Mouse (Mus musculus): Measurements from ENCODE around the gene Prss2. TPM values are rescaled to one million over a fixed set of nuclear protein-coding genes. Genes with fewer than 3 reads are reported as not detected.

Prss2 gene
- polyA plus RNA-seq, 1 experiment from 2014 or later, result not detected

GRCm38 (mm10) chr6:41541746-41542145, 20.2 kb downstream of the Prss2 start:
- Histone ChIP-seq H3K4me2 (no peak overlapping the region), H3K4me1 (replicated peaks) (peaks cover 17% of the 10 kb centered on the region), H3K4me3 (no peak overlapping the region), H3K27me3 (peaks cover 11% of the 10 kb centered on the region; the same call in 1 of the 2 replicates), H3K9ac (no peak overlapping the region), H3K9me3 (no peaks in the 10 kb centered on the region), H3K27ac (no peak overlapping the region), H3K36me3 (no peaks in the 10 kb centered on the region)
- 82% methylated on average over 1 of the region's 1 CpGs for WGBS
- ATAC-seq (ENCODE audit: low FRiP score), result no peak

DNA sequence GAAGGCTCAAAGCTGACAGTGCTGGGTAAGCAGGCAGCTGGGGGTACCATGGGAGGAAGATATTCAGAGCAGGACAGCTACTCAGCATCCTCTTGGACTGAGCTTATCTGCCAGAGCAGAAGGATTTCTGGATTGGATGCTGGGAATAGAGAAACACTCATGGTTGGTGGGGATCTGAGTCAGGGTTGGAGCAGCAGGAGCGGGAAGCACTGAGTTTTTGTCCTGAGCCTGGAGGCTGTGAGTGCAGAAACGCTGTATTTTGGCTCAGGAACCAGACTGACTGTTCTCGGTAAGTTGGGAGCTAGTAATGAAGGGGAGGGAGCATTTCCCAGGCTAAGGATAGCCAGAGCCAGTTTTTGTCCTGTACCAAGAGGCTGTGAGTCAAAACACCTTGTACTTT, 21.4 kb downstream of the Prss2 start:
- H3K27me3 ChIP-seq, result peaks cover 11% of the 10 kb centered on the region; the same call in 1 of the 2 replicates
- ATAC-seq (ENCODE audit: low FRiP score), result no peak
- peak overlapping the region; percentile 59 for H3K4me2 ChIP-seq
- 31% methylated on average over 3 of the region's 3 CpGs for WGBS
- H3K9me3 ChIP-seq, result no peaks in the 10 kb centered on the region
- H3K9ac ChIP-seq, result 0 out of 2 replicates have a peak overlapping the region, but pooled peaks have one; percentile 36
- peaks cover 17% of the 10 kb centered on the region for H3K4me1 ChIP-seq (replicated peaks)
- H3K4me3 ChIP-seq, result no peak overlapping the region
- H3K27ac ChIP-seq, result no peak overlapping the region
- no peaks in the 10 kb centered on the region for H3K36me3 ChIP-seq

DNA sequence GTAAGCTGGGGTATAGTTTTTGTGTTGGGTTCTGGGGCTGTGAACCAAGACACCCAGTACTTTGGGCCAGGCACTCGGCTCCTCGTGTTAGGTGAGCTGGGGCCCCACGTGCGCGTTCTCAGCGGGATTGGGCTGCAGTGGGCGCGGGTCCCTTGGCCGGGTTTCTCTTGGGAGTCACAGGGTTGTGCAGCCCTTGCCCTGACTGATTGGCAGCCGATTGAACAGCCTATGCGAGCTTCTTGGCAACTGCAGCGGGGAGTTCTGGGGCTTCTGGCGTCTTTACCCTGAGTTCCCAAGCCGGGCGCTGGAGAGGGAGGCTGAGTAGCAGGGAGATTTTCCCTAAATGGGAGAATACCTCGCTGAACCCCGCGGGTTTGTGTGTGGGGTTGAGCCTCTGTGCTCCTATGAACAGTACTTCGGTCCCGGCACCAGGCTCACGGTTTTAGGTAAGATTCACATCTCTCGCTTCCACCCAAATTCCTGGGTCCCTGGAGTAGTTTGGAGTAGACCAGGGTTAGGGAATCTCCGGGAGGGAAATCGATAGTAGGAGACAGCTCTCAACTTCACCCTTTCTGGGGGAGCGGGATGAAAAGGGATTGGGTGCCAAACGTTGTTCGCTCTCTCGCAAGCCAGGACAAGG, 21.9 kb downstream of the Prss2 start:
- Histone ChIP-seq H3K4me2 (peak overlapping the region; percentile 59), H3K27ac (no peak overlapping the region), H3K27me3 (peaks cover 11% of the 10 kb centered on the region; the same call in 1 of the 2 replicates), H3K4me3 (peak overlapping the region; percentile 29), H3K36me3 (no peaks in the 10 kb centered on the region), H3K4me1 (replicated peaks) (peaks cover 17% of the 10 kb centered on the region), H3K9me3 (no peaks in the 10 kb centered on the region), H3K9ac (0 out of 2 replicates have a peak overlapping the region, but pooled peaks have one; percentile 36)
- WGBS, result 8% methylated on average over 28 of the region's 28 CpGs
- peak; percentile 59; the same call in 1 of the 2 replicates for ATAC-seq (ENCODE audit: low FRiP score)

- Histone ChIP-seq H3K9me3 (no peaks in the 10 kb centered on the region), H3K36me3 (no peaks in the 10 kb centered on the region), H3K4me1 (replicated peaks) (peaks cover 17% of the 10 kb centered on the region), H3K27me3 (peaks cover 11% of the 10 kb centered on the region; the same call in 1 of the 2 replicates), H3K4me2 (peak overlapping the region; percentile 59), H3K27ac (no peak overlapping the region), H3K9ac (no peak overlapping the region), H3K4me3 (no peak overlapping the region)
- 53% methylated on average over 5 of the region's 5 CpGs for WGBS
- ATAC-seq (ENCODE audit: low FRiP score), result peak; percentile 62
These were observed 22.9 kb downstream of the Prss2 start for GRCm38 (mm10) chr6:41544381-41544924.

GRCm38 (mm10) chr6:41545266-41545665, 23.7 kb downstream of the Prss2 start:
- Histone ChIP-seq H3K27me3 (peaks cover 11% of the 10 kb centered on the region; the same call in 1 of the 2 replicates), H3K4me2 (no peak overlapping the region), H3K4me1 (replicated peaks) (peaks cover 17% of the 10 kb centered on the region), H3K9me3 (no peaks in the 10 kb centered on the region), H3K9ac (no peak overlapping the region), H3K4me3 (no peak overlapping the region), H3K36me3 (no peaks in the 10 kb centered on the region), H3K27ac (no peak overlapping the region)
- 83% methylated on average over 4 of the region's 4 CpGs for WGBS
- no peak for ATAC-seq (ENCODE audit: low FRiP score)

DNA sequence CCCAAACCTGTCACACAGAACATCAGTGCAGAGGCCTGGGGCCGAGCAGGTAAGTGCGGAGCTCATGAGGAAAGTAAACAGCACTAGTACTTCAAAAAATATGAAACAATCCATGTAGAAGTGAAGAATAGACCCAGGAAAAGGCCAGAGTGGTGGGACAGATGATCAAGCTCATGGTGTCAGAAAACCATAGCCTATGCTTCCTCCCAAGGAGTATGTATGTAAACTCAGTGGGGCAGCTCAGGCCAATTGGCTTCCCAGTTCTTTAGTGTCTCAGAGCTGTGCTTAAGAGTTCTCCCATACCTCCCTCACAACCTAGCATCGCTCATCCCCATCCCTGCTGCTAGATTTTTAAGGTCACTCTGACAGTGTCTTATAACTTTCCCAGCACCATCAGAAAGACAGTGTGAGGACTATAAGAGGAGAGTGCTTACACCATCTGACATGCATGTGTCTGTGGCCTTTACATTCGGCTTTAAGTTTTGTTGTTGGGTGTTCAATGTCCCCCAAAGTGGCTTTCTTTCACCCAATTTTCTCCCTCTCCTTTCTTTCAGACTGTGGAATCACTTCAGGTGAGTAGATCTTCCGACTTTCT, 25.6 kb downstream of the Prss2 start:
- Histone ChIP-seq H3K4me1 (replicated peaks) (peaks cover 17% of the 10 kb centered on the region), H3K9ac (no peak overlapping the region), H3K27me3 (peaks cover 11% of the 10 kb centered on the region; the same call in 1 of the 2 replicates), H3K27ac (no peak overlapping the region), H3K9me3 (no peaks in the 10 kb centered on the region), H3K4me2 (no peak overlapping the region), H3K4me3 (no peak overlapping the region), H3K36me3 (no peaks in the 10 kb centered on the region)
- no peak for ATAC-seq (ENCODE audit: low FRiP score)
- 90% methylated on average over 5 of the region's 5 CpGs for WGBS

DNA sequence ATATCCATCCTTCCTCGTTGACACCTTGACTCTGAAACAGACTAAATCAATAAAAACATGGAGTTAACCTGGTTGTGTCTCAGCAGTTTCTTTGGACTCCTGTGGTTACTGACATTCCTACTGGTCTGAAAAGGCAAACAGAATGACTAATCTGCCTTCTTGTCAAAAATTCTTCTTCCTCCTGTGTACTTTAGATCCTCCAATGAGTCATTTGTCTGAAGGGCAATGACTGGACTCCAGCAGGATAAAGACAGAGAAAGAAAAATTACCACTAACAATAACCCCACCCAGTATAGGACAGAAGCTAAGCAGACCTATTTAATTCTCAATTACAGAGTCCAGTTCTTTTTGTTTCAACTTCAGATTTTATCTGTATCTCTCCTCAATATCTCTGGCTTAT, 26.7 kb downstream of the Prss2 start:
- Histone ChIP-seq H3K4me1 (replicated peaks) (peaks cover 16% of the 10 kb centered on the region), H3K27me3 (peaks cover 4% of the 10 kb centered on the region; the same call in 1 of the 2 replicates), H3K4me3 (no peak overlapping the region), H3K9ac (no peak overlapping the region), H3K27ac (no peak overlapping the region), H3K9me3 (no peaks in the 10 kb centered on the region), H3K4me2 (no peak overlapping the region), H3K36me3 (no peaks in the 10 kb centered on the region)
- no peak for ATAC-seq (ENCODE audit: low FRiP score)
- 68% methylated on average over 1 of the region's 1 CpGs for WGBS

DNA sequence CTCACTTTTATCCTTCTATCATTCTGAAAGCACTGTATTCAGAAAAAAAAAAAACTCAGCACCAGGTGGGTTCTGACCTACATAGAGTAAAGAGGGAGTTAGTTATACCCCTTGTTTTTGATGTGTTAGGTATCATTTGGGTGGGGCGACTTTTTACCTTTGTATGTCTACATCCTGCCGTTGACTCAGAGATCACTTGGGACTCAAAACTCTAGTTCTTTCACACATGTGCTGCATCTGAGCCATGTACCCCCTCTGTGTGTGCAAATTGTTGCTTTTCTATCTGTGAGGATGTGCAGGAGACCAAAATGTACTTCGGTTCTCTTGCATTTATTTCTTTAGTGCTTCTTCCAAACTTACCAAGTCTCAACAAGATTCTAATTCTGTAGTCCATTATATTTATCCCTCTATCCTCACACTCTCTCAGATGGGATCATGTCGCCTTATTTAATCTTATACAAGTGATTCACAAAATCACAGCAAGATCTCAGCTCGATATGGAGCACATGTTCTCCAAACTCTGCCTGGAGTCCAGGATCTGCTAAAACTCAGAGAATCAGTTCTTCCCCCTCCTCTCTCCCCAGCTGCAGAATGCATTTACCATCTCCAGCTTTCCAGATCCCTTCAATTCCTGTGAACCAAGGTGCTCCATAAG, 31.9 kb downstream of the Prss2 start:
- H3K9me3 ChIP-seq, result no peaks in the 10 kb centered on the region
- WGBS, result 94% methylated on average over 5 of the region's 5 CpGs
- H3K4me1 ChIP-seq (replicated peaks), result no peaks in the 10 kb centered on the region
- H3K36me3 ChIP-seq, result no peaks in the 10 kb centered on the region
- no peak overlapping the region for H3K27ac ChIP-seq
- no peaks in the 10 kb centered on the region for H3K27me3 ChIP-seq
- H3K9ac ChIP-seq, result no peak overlapping the region
- H3K4me3 ChIP-seq, result no peak overlapping the region
- no peak overlapping the region for H3K4me2 ChIP-seq
- no peak for ATAC-seq (ENCODE audit: low FRiP score)

DNA sequence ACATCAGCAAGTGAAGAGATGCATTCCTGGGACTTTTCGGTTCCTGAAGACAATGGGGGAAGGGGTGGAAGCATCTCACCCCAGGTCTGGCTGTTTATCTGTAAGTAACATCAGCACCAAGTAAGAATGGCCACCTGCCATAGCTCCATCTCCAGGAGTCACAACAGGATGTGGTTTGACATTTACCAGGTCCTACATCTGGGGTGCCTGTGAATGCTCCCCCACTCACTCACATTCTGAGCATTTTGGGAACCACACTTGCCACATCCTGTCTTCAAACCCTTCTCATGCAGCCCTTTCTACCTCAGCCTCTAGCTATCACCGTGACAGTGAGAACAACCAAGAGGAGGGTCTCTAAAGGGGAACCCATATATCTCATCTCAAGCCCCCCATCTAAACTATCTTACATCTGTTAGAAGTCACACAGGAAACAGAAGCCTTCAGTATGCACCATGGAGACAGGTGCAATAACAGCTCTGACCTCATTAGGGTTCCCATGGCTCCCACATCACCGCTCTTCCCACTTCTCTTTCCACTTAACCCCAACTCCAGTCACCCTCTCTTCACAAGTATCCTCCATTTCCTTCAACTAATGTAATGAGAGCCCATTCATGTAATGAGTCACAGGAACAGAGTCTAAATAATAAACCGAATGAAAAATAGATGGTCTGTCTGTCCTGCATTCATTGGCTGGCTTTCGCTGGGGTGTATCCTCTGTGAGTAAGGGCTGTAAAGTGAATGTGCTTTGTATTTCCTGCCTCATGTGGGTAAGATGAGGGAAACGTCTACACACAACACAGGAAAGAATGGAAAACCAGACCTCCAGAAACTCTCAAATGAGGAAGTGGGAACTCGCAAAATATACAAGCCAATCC, 32.9 kb downstream of the Prss2 start:
- Histone ChIP-seq H3K4me1 (replicated peaks) (no peaks in the 10 kb centered on the region), H3K36me3 (no peaks in the 10 kb centered on the region), H3K4me3 (no peak overlapping the region), H3K27ac (no peak overlapping the region), H3K4me2 (no peak overlapping the region), H3K27me3 (no peaks in the 10 kb centered on the region), H3K9me3 (no peaks in the 10 kb centered on the region), H3K9ac (no peak overlapping the region)
- WGBS, result 87% methylated on average over 7 of the region's 7 CpGs
- ATAC-seq (ENCODE audit: low FRiP score), result no peak

DNA sequence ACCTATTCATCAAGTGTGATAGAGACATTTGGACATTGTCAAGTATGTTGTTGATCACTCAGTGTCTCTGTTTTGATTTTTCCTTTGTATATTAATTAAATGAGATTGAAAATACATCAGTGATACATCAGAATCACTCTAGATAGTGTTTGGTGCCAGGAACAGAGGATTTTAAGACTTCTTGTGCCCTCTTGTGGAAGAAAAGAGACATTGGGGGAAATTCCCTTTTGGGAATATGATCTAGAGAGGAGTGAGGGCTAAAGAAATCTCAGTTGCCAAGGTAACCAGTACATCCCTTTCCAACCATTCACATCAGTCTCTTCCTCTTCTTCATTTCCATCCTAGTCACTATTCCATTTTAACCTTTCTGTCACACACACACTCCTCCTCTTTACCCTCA, 34.8 kb downstream of the Prss2 start:
- ATAC-seq (ENCODE audit: low FRiP score), result 0 out of 2 replicates have a peak, but pooled peaks have one; percentile 46
- Histone ChIP-seq H3K27ac (no peak overlapping the region), H3K27me3 (no peaks in the 10 kb centered on the region), H3K4me1 (replicated peaks) (no peaks in the 10 kb centered on the region), H3K4me3 (no peak overlapping the region), H3K9me3 (no peaks in the 10 kb centered on the region), H3K36me3 (no peaks in the 10 kb centered on the region), H3K4me2 (no peak overlapping the region), H3K9ac (no peak overlapping the region)

DNA sequence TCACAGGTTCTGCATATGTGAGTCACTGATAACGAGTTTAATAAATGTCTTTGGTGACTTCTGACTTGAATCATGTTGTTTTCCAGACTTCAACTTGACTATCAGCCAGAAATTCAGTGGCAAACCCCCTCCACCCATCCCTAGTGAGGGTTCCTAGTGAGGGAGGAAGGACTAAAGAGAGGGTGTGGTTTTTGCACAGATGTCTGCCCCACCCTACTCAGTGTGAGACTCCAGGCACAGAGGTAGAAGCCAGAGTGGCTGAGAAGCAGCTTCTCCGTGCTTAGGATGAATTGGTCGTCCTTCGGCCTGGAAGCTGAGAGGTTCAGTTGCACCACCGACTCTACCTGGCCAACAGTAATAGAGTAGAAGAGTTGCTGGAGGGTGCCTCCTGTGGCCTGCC, 35.9 kb downstream of the Prss2 start:
- Histone ChIP-seq H3K4me2 (no peak overlapping the region), H3K4me3 (no peak overlapping the region), H3K27ac (no peak overlapping the region), H3K36me3 (no peaks in the 10 kb centered on the region), H3K27me3 (no peaks in the 10 kb centered on the region), H3K4me1 (replicated peaks) (no peaks in the 10 kb centered on the region), H3K9ac (no peak overlapping the region), H3K9me3 (no peaks in the 10 kb centered on the region)
- ATAC-seq (ENCODE audit: low FRiP score), result no peak
- WGBS, result 85% methylated on average over 5 of the region's 5 CpGs

DNA sequence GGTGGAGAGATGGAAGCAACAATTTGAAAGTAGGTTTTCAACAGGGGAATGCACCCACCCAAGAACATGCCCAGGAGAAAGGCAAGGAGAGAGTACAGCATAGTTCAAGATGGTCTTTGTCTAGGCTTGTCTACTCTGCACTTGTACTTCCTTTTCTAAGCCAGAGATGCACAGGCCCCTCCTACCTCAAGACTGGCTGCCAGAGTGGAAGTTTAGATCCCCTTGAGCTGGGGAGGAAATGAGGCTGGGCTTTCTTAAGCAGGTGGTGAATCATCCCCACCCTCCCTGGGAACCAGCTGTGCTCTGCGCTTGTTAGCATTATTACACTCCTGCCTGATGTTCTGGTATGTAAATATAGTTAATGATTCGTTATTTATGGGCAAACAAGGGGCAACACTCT, 36.7 kb downstream of the Prss2 start:
- no peaks in the 10 kb centered on the region for H3K36me3 ChIP-seq
- no peaks in the 10 kb centered on the region for H3K9me3 ChIP-seq
- H3K27ac ChIP-seq, result no peak overlapping the region
- no peak overlapping the region for H3K4me3 ChIP-seq
- WGBS, result 47% methylated on average over 2 of the region's 2 CpGs
- no peak for ATAC-seq (ENCODE audit: low FRiP score)
- H3K4me2 ChIP-seq, result no peak overlapping the region
- no peak overlapping the region for H3K9ac ChIP-seq
- no peaks in the 10 kb centered on the region for H3K4me1 ChIP-seq (replicated peaks)
- H3K27me3 ChIP-seq, result no peaks in the 10 kb centered on the region
